Mouse (Mus musculus) thymus, adult 2 months (tissue): ENCODE results near the gene Traf3ip1. TPM values are rescaled to one million over a fixed set of nuclear protein-coding genes. Genes with fewer than 3 reads are reported as not detected.

Experiments
- DNase-seq: peaks from one replicate; pipeline ENCODE4 v3.0.0; 2021
- H3K27ac ChIP-seq: fragments of 200-500 bp; 2 replicates; pipeline ENCODE4 v1.5.1; 2012; ENCODE audit warnings: low read length, control low read depth; ENCODE audit not compliant: control insufficient read depth, insufficient read depth
- H3K27me3 ChIP-seq: fragments of 200-500 bp; 2 replicates; pipeline ENCODE4 v1.6.1; 2012; ENCODE audit warnings: mild to moderate bottlenecking, low read length, moderate library complexity, mixed read lengths; ENCODE audit not compliant: control insufficient read depth, insufficient read depth
- H3K36me3 ChIP-seq: fragments of 200-500 bp; 2 replicates; pipeline ENCODE4 v1.6.1; 2012; ENCODE audit warnings: mild to moderate bottlenecking, low read length, moderate library complexity; ENCODE audit not compliant: control insufficient read depth, insufficient read depth
- H3K4me1 ChIP-seq: fragments of 200-500 bp; replicated peaks from 2 replicates; pipeline ENCODE4 v1.6.1; 2012; ENCODE audit warnings: low read length; ENCODE audit not compliant: control insufficient read depth, insufficient read depth
- H3K4me3 ChIP-seq: fragments of 200-500 bp; 2 replicates; pipeline ENCODE4 v1.5.1; 2012; ENCODE audit warnings: mild to moderate bottlenecking, low read length, control low read depth, moderate library complexity; ENCODE audit not compliant: control insufficient read depth, insufficient read depth
- CTCF ChIP-seq: fragments of 200-500 bp; IDR thresholded peaks from 2 replicates; pipeline ENCODE4 v1.5.1; 2012; ENCODE audit warnings: mild to moderate bottlenecking, control low read depth, low read length, moderate library complexity, borderline replicate concordance; ENCODE audit not compliant: control insufficient read depth, poor library complexity, insufficient read depth; ENCODE audit errors: extremely low read depth
- POLR2A ChIP-seq: fragments of 200-500 bp; IDR thresholded peaks from 2 replicates; pipeline ENCODE4 v1.6.1; 2012; ENCODE audit warnings: mild to moderate bottlenecking, low read length, control low read depth, moderate library complexity; ENCODE audit not compliant: control insufficient read depth, poor library complexity, insufficient read depth; ENCODE audit errors: extremely low read depth
- WGBS: fragments of 180-500 bp; shearing (Covaris S2); methylation state at CpG from one replicate; pipeline ENCODE4 v1.1.7; 2018; 5-methylcytosine and 5-hydroxymethylcytosine counted together
- polyA plus RNA-seq: library from polyadenylated mRNA; depleted of rRNA; stranded (reverse); fragments of >200 nt; gene quantifications from 2 replicates; pipeline ENCODE4 v1.2.3, GENCODE M21; 2012

The Traf3ip1 gene
- polyA plus RNA-seq, 1 experiment: 7.7 TPM

GRCm38 (mm10) chr1:91532243-91532642 is 37.8 kb downstream of the Traf3ip1 start:
- no peak for DNase-seq
- H3K36me3 ChIP-seq: peaks cover 4% of the 10 kb centered on the region; the same call in 1 of the 2 replicates
- no peak overlapping the region for H3K4me3 ChIP-seq
- H3K27ac ChIP-seq: no peak overlapping the region
- 97% methylated on average over 4 of the region's 4 CpGs for WGBS
- TF ChIP-seq CTCF (no peak), POLR2A (no peak)
- no peaks in the 10 kb centered on the region for H3K27me3 ChIP-seq
- no peaks in the 10 kb centered on the region for H3K4me1 ChIP-seq

GRCm38 (mm10) chr1:91532892-91533291 is 38.4 kb downstream of the Traf3ip1 start:
- TF ChIP-seq CTCF (no peak), POLR2A (no peak)
- H3K27me3 ChIP-seq: no peaks in the 10 kb centered on the region
- WGBS: 97% methylated on average over 5 of the region's 5 CpGs
- no peak overlapping the region for H3K4me3 ChIP-seq
- no peak overlapping the region for H3K27ac ChIP-seq
- no peaks in the 10 kb centered on the region for H3K4me1 ChIP-seq
- no peak for DNase-seq
- no peaks in the 10 kb centered on the region; the same call in 1 of the 2 replicates for H3K36me3 ChIP-seq

DNA sequence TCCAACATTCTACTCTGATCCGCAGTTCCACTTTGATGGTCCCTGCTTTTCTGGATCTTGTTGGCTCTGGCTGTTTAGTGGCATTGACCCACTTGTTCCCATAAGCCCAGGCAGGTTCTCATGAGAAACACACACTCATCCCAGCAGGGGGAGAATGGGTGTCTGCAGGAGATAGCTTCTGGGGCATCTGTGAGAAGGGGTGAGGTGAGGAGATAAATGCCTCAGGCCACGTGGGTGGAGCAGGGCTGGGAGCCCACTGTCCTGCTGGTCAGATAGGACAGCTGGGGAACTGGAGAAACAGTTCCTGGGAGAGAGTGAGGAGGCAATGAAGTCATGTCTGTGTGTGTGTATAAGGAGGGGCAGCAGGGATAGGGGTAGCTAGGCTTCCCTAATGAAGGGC is 39.0 kb downstream of the Traf3ip1 start:
- H3K27ac ChIP-seq: no peak overlapping the region
- 81% methylated on average over 2 of the region's 2 CpGs for WGBS
- TF ChIP-seq CTCF: no peak
- TF ChIP-seq POLR2A: no peak
- H3K4me3 ChIP-seq: no peak overlapping the region
- DNase-seq: no peak
- no peaks in the 10 kb centered on the region for H3K36me3 ChIP-seq
- H3K4me1 ChIP-seq: no peaks in the 10 kb centered on the region
- H3K27me3 ChIP-seq: no peaks in the 10 kb centered on the region

DNA sequence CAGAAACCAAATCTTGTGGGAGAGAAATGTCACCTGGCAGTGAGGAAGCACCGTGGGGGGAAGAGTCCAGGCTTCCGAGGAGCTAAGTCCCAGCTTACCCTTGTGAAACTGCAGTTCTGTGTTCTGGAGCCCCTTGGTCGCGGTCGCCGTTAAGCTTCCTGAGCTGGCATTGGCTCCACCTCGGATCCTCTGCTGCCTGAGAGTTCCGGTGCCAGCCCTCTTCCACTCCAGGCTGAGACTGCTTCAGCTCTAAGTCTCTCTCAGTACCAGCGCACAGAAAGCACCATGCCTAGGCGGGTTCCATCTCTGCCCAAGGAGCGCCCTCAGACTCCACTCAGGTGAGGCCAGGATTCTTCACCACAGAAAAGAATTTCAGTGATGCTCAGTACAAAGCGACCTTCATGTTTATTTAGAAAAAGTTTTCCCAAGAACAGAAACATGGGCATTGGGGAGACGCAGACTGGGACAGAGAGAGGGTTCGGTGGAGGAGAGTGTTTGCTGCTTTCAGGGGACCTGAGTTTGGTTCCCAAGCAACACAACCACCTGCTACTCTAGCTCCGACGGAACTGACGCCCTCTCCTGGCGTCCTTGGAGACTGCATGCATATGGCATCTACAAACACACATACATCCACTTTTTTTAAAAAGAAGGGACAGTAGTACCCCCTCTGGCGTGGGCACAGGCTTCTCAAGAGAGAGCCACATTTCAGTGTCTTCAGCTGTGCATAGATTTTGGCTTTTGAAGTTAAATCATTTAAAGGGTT is 39.7 kb downstream of the Traf3ip1 start:
- no peaks in the 10 kb centered on the region for H3K36me3 ChIP-seq
- H3K27me3 ChIP-seq: no peaks in the 10 kb centered on the region
- H3K4me1 ChIP-seq: no peaks in the 10 kb centered on the region
- WGBS: 85% methylated on average over 19 of the region's 19 CpGs
- no peak overlapping the region for H3K27ac ChIP-seq
- TF ChIP-seq POLR2A (no peak), CTCF (no peak)
- DNase-seq: no peak
- H3K4me3 ChIP-seq: no peak overlapping the region

- peaks cover 13% of the 10 kb centered on the region for H3K4me1 ChIP-seq
- TF ChIP-seq CTCF: no peak
- no peak for TF ChIP-seq POLR2A
Observed at GRCm38 (mm10) chr1:91537786-91538569, 43.5 kb downstream of the Traf3ip1 start.

GRCm38 (mm10) chr1:91538570-91538929 is 44.1 kb downstream of the Traf3ip1 start:
- H3K4me1 ChIP-seq: peaks cover 13% of the 10 kb centered on the region
- WGBS: 97% methylated on average over 1 of the region's 1 CpGs
- H3K27ac ChIP-seq: no peak overlapping the region
- TF ChIP-seq CTCF: no peak
- no peak for TF ChIP-seq POLR2A
- H3K4me3 ChIP-seq: no peak overlapping the region
- H3K27me3 ChIP-seq: no peaks in the 10 kb centered on the region; the same call in 1 of the 2 replicates
- H3K36me3 ChIP-seq: no peaks in the 10 kb centered on the region
- no peak for DNase-seq

More at GRCm38 (mm10) chr1:91537786-91538569, 43.5 kb downstream of the Traf3ip1 start:
- 74% methylated on average over 22 of the region's 22 CpGs for WGBS
- H3K36me3 ChIP-seq: no peaks in the 10 kb centered on the region
- DNase-seq: no peak
- H3K27me3 ChIP-seq: no peaks in the 10 kb centered on the region; the same call in 1 of the 2 replicates
- no peak overlapping the region for H3K4me3 ChIP-seq
- H3K27ac ChIP-seq: no peak overlapping the region
